Mouse (Mus musculus) left cerebral cortex, adult 9 months (tissue): Measurements from ENCODE around the gene Olfr68.
"Not testable (repeated sequence)": the region's sequence is repeated elsewhere in the genome, so short reads cannot be mapped to it uniquely, and the experiment has no call there.

Source experiments
- DNase-seq, 2 experiments: peaks; one replicate each; pipeline ENCODE4 v3.0.0; 2022; ENCODE audit warnings: low spot score in 2 of 2

Gene Olfr68

GRCm38 (mm10) chr7:103779598-103779997 lies at the start of gene Olfr68:
Olfr68 (minus strand) TSS chr7:103779698.
- DNase-seq: no peak

GRCm38 (mm10) chr7:103827808-103828207 lies 48.3 kb upstream of the Olfr68 start, which contains the start of gene Hbb-bs:
Hbb-bs (minus strand) TSS chr7:103828096.
- DNase-seq: no peak

GRCm38 (mm10) chr7:103827139-103827538 lies 47.6 kb upstream of the Olfr68 start:
- not testable (repeated sequence) for DNase-seq

DNA sequence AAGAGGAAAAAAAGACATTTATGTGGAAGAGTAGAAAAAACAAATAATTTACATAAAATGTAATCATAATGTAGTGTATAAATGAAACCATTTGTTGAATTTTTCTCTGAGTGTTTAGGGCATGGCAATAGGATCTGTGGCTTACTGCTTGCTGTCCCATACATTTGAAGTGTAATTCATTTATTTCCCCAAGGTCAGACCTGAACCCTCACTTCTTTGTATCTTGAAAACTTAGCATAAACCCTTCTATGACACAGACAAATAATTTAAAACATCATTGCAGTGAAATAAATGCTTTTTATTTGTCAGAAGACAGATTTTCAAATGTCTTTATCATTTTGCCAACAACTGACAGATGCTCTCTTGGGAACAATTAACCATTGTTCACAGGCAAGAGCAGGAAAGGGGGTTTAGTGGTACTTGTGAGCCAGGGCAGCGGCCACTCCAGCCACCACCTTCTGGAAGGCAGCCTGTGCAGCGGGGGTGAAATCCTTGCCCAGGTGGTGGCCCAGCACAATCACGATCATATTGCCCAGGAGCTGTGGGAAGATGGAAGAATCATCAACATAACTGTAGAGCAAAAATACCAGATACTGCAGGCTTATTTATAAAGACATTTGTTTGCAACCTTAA lies 46.9 kb upstream of the Olfr68 start:
- DNase-seq: no peak

DNA sequence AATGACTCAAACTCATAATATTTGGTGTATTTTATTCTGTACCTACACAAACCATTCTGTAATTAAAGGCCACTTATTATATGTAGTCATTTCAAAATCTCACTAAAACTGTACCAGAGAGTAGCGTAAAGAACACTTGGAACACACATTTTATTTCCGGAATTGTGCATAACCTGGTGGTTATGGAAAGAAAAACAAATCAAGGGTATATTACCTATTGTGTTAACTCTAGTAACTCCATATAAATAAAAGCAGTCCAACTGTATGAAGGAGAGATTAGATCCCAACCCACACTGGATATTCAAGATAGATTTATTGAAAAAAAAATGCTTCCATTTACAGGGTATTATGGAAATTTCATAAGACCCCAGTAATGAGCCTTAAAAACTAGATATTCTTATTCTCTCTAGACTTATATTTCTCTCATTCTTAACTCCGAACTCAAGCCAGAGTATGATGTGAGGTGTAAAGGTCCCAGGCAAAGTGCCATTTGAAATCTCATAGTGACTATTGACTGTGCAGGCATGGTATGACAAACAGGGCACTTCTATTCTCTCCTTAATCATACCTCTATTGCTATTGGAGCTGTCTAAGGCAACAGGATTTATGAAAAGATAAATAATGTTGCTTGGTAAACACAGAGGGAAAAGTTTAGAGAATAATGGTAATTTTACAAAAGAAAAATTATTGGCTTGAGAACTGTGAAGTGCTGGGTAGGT lies 46.2 kb upstream of the Olfr68 start:
- no peak for DNase-seq

GRCm38 (mm10) chr7:103824597-103824996 lies 45.1 kb upstream of the Olfr68 start:
- no peak for DNase-seq

DNA sequence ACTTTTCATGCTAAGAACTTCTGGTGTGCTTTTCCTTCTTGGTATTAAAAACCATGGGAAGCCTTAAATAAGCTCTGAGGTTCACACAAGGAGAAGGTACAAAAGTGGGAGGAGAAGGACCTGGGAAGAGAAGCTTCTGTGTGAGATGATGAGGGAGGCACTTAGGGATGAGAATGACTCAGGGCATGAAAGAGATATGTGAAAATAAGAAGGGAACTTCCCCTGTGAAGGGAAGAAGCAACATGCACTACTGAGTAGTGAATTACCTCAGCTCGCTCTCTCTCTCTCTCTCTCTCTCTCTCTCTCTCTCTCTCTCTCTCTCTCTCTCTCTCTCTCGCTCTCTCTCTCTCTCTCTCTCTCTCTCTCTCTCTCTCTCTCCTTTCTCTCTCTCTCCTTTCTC lies 35.6 kb upstream of the Olfr68 start:
- not testable (repeated sequence) for DNase-seq

GRCm38 (mm10) chr7:103813766-103814165 lies 34.3 kb upstream of the Olfr68 start, which contains the start of gene Hbb-bt:
Hbb-bt (minus strand) TSS chr7:103813996.
- DNase-seq: no peak

GRCm38 (mm10) chr7:103813152-103813551 lies 33.7 kb upstream of the Olfr68 start:
- not testable (repeated sequence) for DNase-seq

GRCm38 (mm10) chr7:103812174-103812573 lies 32.7 kb upstream of the Olfr68 start:
- no peak for DNase-seq

DNA sequence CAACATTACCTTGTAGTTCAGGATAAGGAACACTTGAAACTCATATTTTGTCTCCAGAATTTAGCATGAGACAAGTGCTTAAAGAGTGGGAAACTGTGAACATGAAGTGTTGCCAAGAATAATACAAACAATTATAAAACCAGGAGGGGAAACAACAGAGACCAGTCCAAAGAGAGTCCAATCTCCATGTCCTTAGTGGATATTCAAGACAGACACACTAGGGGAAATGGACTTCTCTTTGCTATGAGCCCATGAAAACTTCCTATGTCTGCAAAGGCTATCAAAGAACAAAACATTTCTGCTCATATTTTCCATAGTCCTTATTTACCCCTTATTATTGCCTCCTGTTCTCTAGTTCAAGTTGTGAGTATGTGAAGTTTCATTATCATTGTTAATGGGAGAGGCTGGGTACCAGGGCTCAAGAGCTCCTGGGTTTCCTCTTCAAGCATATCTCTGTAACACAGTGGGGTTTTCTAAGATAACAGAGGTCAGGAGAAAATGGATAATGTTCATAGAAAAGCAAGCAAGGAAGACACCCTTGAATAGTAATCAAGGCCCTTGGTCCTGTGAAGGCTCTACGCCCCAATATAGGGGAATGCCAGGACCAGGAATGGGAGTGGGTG lies 31.8 kb upstream of the Olfr68 start:
- DNase-seq: no peak

DNA sequence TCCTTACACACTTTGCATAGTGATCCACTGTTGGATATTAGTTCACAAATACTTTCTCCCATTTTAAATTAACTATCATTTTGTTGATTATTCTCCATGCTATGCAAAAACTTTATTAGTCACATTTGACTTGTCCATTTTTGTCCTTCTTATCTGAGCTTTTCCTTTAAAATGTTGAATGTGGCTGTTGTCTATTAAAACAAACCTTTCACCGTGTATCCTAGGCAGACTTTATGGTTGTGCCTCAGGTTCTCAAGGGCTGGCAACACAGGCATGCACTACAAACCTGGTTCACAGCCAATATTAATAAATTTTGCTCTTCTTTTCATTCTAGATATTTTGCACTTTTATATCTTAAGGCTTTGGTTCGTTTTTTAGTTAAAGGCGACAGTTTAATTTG lies 31.2 kb upstream of the Olfr68 start:
- no peak for DNase-seq

DNA sequence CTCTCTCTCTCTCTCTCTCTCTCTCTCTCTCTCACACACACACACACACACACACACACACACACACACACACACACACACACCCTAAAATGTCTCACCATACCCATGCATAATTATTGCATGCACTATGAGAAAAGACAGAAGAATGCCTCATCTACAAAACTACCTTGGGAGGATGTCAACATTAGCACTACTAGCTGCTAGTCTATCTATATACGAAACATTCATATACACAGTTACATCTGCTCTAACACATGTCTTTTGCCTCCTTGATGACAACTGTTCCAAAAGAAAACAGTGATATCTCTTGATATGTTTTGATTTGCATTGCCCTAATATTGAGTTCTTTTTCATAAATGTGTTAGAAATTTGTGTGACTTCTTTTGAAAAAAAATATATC lies 30.8 kb upstream of the Olfr68 start:
- DNase-seq: no peak

DNA sequence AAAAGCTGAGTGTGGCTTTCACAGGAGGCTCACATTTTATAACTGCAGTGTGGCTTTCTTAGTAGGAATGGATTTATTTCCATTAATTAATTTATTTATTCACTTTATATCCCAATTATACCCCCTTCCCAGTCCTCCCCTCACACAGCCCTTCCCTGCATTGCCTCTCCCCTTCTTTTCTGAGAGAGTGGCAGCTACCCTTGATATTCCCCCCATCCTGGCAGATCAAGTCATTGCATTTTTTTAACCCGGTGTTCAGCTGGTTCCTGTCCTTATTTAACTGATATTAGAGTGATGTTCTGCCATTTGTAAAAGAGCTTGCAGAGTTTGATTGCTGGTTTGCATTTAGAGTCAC lies 30.3 kb upstream of the Olfr68 start:
- DNase-seq: no peak

- no peak for DNase-seq
Measured at GRCm38 (mm10) chr7:103808971-103809800, 29.7 kb upstream of the Olfr68 start.

- not testable (repeated sequence) for DNase-seq
Measured at GRCm38 (mm10) chr7:103808120-103808519, 28.6 kb upstream of the Olfr68 start.

- peak in 1 of 2 experiments; percentile 8 for DNase-seq
Measured at GRCm38 (mm10) chr7:103806856-103807255, 27.4 kb upstream of the Olfr68 start.

- no peak for DNase-seq
Measured at GRCm38 (mm10) chr7:103792669-103793388, 13.3 kb upstream of the Olfr68 start.

- DNase-seq: no peak
Measured at GRCm38 (mm10) chr7:103791721-103792120, 12.2 kb upstream of the Olfr68 start, which contains the start of gene Olfr67. Olfr67 (minus strand) TSS chr7:103791821.

GRCm38 (mm10) chr7:103777652-103778051 lies 1.8 kb downstream of the Olfr68 start:
- not testable (repeated sequence) for DNase-seq

DNA sequence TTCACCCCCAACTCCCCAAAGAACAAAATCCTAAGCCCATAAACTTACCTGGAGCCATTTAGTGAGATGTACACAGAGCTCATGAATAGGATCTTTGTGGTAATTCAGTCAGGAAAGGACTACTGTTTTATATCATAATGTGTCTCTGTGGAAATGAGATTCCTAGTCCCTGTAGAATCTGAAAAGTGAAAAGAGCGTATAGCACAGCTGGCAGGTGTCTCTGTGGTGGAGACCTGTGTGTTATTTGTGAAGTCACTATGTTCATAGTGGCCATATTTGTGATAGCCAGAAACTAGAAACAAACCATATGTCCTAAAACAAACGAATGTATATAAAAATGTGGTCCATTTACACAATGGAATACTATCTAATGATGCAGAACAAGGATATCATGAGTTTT lies 8.0 kb downstream of the Olfr68 start, which contains the start of gene Olfr69:
Gene Olfr69, minus strand, starts transcription at position 101 of the 400 bp plus-strand sequence.
- DNase-seq: no peak
